Mouse (Mus musculus) intestine, embryonic 15.5 days (tissue): Measurements from ENCODE around the gene Erc2. TPM values are rescaled to one million over a fixed set of nuclear protein-coding genes. Genes with fewer than 3 reads are reported as not detected.

Experiments
- ATAC-seq: fragments of 200-750 bp; cut with Nextera tagmentation; 2 replicates; pipeline ENCODE4 v1.8.0; 2017; ENCODE audit warnings: moderate TSS enrichment, moderate library complexity
- H3K27ac ChIP-seq: fragments of 300-500 bp; sonication (generic); 2 replicates; pipeline ENCODE4 v1.5.1; 2015; ENCODE audit warnings: mild to moderate bottlenecking, inconsistent platforms
- H3K27me3 ChIP-seq: fragments of 300-500 bp; sonication (generic); replicated peaks from 2 replicates; pipeline ENCODE4 v1.6.1; 2015; ENCODE audit warnings: inconsistent platforms
- H3K36me3 ChIP-seq: fragments of 300-500 bp; sonication (generic); 2 replicates; pipeline ENCODE4 v1.6.1; 2015; ENCODE audit warnings: inconsistent platforms
- H3K4me1 ChIP-seq: fragments of 300-500 bp; sonication (generic); replicated peaks from 2 replicates; pipeline ENCODE4 v1.6.1; 2015; ENCODE audit warnings: inconsistent platforms
- H3K4me2 ChIP-seq: fragments of 300-500 bp; sonication (generic); replicated peaks from 2 replicates; pipeline ENCODE4 v1.6.1; 2015; ENCODE audit warnings: mild to moderate bottlenecking, inconsistent platforms
- H3K4me3 ChIP-seq: fragments of 300-500 bp; sonication (generic); replicated peaks from 2 replicates; pipeline ENCODE4 v1.5.1; 2015; ENCODE audit warnings: inconsistent platforms
- H3K9ac ChIP-seq: fragments of 300-500 bp; sonication (generic); 2 replicates; pipeline ENCODE4 v1.6.1; 2015; ENCODE audit warnings: inconsistent platforms
- H3K9me3 ChIP-seq: fragments of 300-500 bp; sonication (generic); 2 replicates; pipeline ENCODE4 v1.6.1; 2016; ENCODE audit warnings: inconsistent platforms
- WGBS: fragments of 180-500 bp; shearing (Covaris S2); methylation state at CpG from one replicate; pipeline ENCODE4 v1.1.7; 2015; 5-methylcytosine and 5-hydroxymethylcytosine counted together
- polyA plus RNA-seq: library from polyadenylated mRNA; unstranded; fragments of >200 nt; fragmentation: Nextera tagmentation; extraction: Ambion mirVana; gene quantifications from 2 replicates; pipeline ENCODE4 v1.2.1, GENCODE M21; 2015

Gene Erc2
- polyA plus RNA-seq, 1 experiment from 2014 or later, result 6.8 TPM

- no peaks in the 10 kb centered on the region for H3K4me1 ChIP-seq
- no peak for ATAC-seq
- H3K9ac ChIP-seq, result no peak overlapping the region
- no peak overlapping the region for H3K4me2 ChIP-seq
- 65% methylated on average over 8 of the region's 8 CpGs for WGBS
- H3K36me3 ChIP-seq, result no peaks in the 10 kb centered on the region
- no peak overlapping the region for H3K4me3 ChIP-seq
- no peaks in the 10 kb centered on the region for H3K27me3 ChIP-seq
- H3K9me3 ChIP-seq, result no peaks in the 10 kb centered on the region
- H3K27ac ChIP-seq, result no peak overlapping the region
These were observed 570.6 kb downstream of the Erc2 start for GRCm38 (mm10) chr14:28192711-28193364.

GRCm38 (mm10) chr14:28203874-28204273 lies 581.6 kb downstream of the Erc2 start:
- Histone ChIP-seq H3K9ac (no peak overlapping the region), H3K4me2 (no peak overlapping the region), H3K9me3 (no peaks in the 10 kb centered on the region), H3K27ac (no peak overlapping the region), H3K36me3 (no peaks in the 10 kb centered on the region), H3K4me1 (no peaks in the 10 kb centered on the region), H3K4me3 (no peak overlapping the region), H3K27me3 (no peaks in the 10 kb centered on the region)
- no peak for ATAC-seq
- WGBS, result 78% methylated on average over 4 of the region's 4 CpGs

- 97% methylated on average over 2 of the region's 2 CpGs for WGBS
- no peak for ATAC-seq
- Histone ChIP-seq H3K4me3 (no peak overlapping the region), H3K9me3 (no peaks in the 10 kb centered on the region), H3K36me3 (no peaks in the 10 kb centered on the region), H3K4me1 (no peaks in the 10 kb centered on the region), H3K4me2 (no peak overlapping the region), H3K27ac (no peak overlapping the region), H3K9ac (no peak overlapping the region), H3K27me3 (no peaks in the 10 kb centered on the region)
These were observed 584.1 kb downstream of the Erc2 start for GRCm38 (mm10) chr14:28206303-28206702.

GRCm38 (mm10) chr14:28225550-28225949 lies 603.3 kb downstream of the Erc2 start:
- no peaks in the 10 kb centered on the region for H3K4me1 ChIP-seq
- H3K36me3 ChIP-seq, result no peaks in the 10 kb centered on the region
- no peak overlapping the region for H3K9ac ChIP-seq
- no peaks in the 10 kb centered on the region for H3K9me3 ChIP-seq
- H3K4me3 ChIP-seq, result no peak overlapping the region
- WGBS, result 86% methylated on average over 6 of the region's 6 CpGs
- no peaks in the 10 kb centered on the region for H3K27me3 ChIP-seq
- no peak overlapping the region for H3K4me2 ChIP-seq
- no peak overlapping the region for H3K27ac ChIP-seq
- ATAC-seq, result no peak

- H3K4me1 ChIP-seq, result no peaks in the 10 kb centered on the region
- no peak overlapping the region for H3K27ac ChIP-seq
- H3K4me3 ChIP-seq, result no peak overlapping the region
- H3K9ac ChIP-seq, result no peak overlapping the region
- no peaks in the 10 kb centered on the region for H3K36me3 ChIP-seq
- no peak for ATAC-seq
- 80% methylated on average over 6 of the region's 6 CpGs for WGBS
- no peak overlapping the region for H3K4me2 ChIP-seq
- no peaks in the 10 kb centered on the region for H3K27me3 ChIP-seq
- H3K9me3 ChIP-seq, result no peaks in the 10 kb centered on the region
These were observed 608.3 kb downstream of the Erc2 start for GRCm38 (mm10) chr14:28230563-28230962.

GRCm38 (mm10) chr14:28231241-28231640 lies 609.0 kb downstream of the Erc2 start:
- no peak overlapping the region for H3K4me2 ChIP-seq
- WGBS, result 74% methylated on average over 2 of the region's 2 CpGs
- no peak for ATAC-seq
- no peak overlapping the region for H3K27ac ChIP-seq
- no peak overlapping the region for H3K4me3 ChIP-seq
- no peaks in the 10 kb centered on the region for H3K4me1 ChIP-seq
- no peaks in the 10 kb centered on the region for H3K9me3 ChIP-seq
- no peak overlapping the region for H3K9ac ChIP-seq
- H3K36me3 ChIP-seq, result no peaks in the 10 kb centered on the region
- H3K27me3 ChIP-seq, result no peaks in the 10 kb centered on the region

GRCm38 (mm10) chr14:28238336-28239048 lies 616.3 kb downstream of the Erc2 start:
- H3K27ac ChIP-seq, result no peak overlapping the region
- no peaks in the 10 kb centered on the region for H3K9me3 ChIP-seq
- H3K4me2 ChIP-seq, result no peak overlapping the region
- no peaks in the 10 kb centered on the region for H3K27me3 ChIP-seq
- H3K36me3 ChIP-seq, result no peaks in the 10 kb centered on the region
- 65% methylated on average over 9 of the region's 9 CpGs for WGBS
- ATAC-seq, result 0 out of 2 replicates have a peak, but pooled peaks have one; percentile 31
- H3K4me1 ChIP-seq, result no peaks in the 10 kb centered on the region
- no peak overlapping the region for H3K9ac ChIP-seq
- H3K4me3 ChIP-seq, result no peak overlapping the region

- no peak for ATAC-seq
- no peaks in the 10 kb centered on the region for H3K36me3 ChIP-seq
These were observed 617.9 kb downstream of the Erc2 start for GRCm38 (mm10) chr14:28240111-28240510.

GRCm38 (mm10) chr14:28242743-28243142 lies 620.5 kb downstream of the Erc2 start:
- Histone ChIP-seq H3K4me3 (no peak overlapping the region), H3K27ac (no peak overlapping the region), H3K4me2 (no peak overlapping the region), H3K27me3 (no peaks in the 10 kb centered on the region), H3K36me3 (no peaks in the 10 kb centered on the region), H3K4me1 (no peaks in the 10 kb centered on the region), H3K9me3 (no peaks in the 10 kb centered on the region), H3K9ac (no peak overlapping the region)
- WGBS, result 48% methylated on average over 3 of the region's 3 CpGs
- no peak for ATAC-seq

More at GRCm38 (mm10) chr14:28240111-28240510, 617.9 kb downstream of the Erc2 start:
- Histone ChIP-seq H3K4me1 (no peaks in the 10 kb centered on the region), H3K9me3 (no peaks in the 10 kb centered on the region), H3K9ac (no peak overlapping the region), H3K4me3 (no peak overlapping the region), H3K27ac (no peak overlapping the region), H3K27me3 (no peaks in the 10 kb centered on the region), H3K4me2 (no peak overlapping the region)
- 42% methylated on average over 3 of the region's 3 CpGs for WGBS

GRCm38 (mm10) chr14:28243474-28243873 lies 621.2 kb downstream of the Erc2 start:
- H3K4me1 ChIP-seq, result no peaks in the 10 kb centered on the region
- H3K4me2 ChIP-seq, result no peak overlapping the region
- H3K27me3 ChIP-seq, result no peaks in the 10 kb centered on the region
- no peak overlapping the region for H3K9ac ChIP-seq
- no peak overlapping the region for H3K27ac ChIP-seq
- WGBS, result 88% methylated on average over 4 of the region's 4 CpGs
- no peaks in the 10 kb centered on the region for H3K36me3 ChIP-seq
- ATAC-seq, result no peak
- H3K9me3 ChIP-seq, result no peaks in the 10 kb centered on the region
- no peak overlapping the region for H3K4me3 ChIP-seq

GRCm38 (mm10) chr14:28262706-28263105 lies 640.5 kb downstream of the Erc2 start:
- Histone ChIP-seq H3K4me1 (no peaks in the 10 kb centered on the region), H3K9me3 (no peaks in the 10 kb centered on the region), H3K4me2 (no peak overlapping the region), H3K27me3 (no peaks in the 10 kb centered on the region), H3K36me3 (no peaks in the 10 kb centered on the region), H3K4me3 (no peak overlapping the region), H3K27ac (no peak overlapping the region), H3K9ac (no peak overlapping the region)
- no peak for ATAC-seq
- WGBS, result 57% methylated on average over 4 of the region's 4 CpGs

GRCm38 (mm10) chr14:28267367-28267766 lies 645.1 kb downstream of the Erc2 start:
- no peaks in the 10 kb centered on the region for H3K36me3 ChIP-seq
- no peak overlapping the region for H3K4me3 ChIP-seq
- ATAC-seq, result no peak
- H3K4me2 ChIP-seq, result no peak overlapping the region
- no peak overlapping the region for H3K9ac ChIP-seq
- 53% methylated on average over 2 of the region's 2 CpGs for WGBS
- H3K27me3 ChIP-seq, result no peaks in the 10 kb centered on the region
- H3K9me3 ChIP-seq, result no peaks in the 10 kb centered on the region
- no peak overlapping the region for H3K27ac ChIP-seq
- no peaks in the 10 kb centered on the region for H3K4me1 ChIP-seq

GRCm38 (mm10) chr14:28271846-28272245 lies 649.6 kb downstream of the Erc2 start:
- Histone ChIP-seq H3K4me2 (no peak overlapping the region), H3K27ac (no peak overlapping the region), H3K27me3 (no peaks in the 10 kb centered on the region), H3K36me3 (no peaks in the 10 kb centered on the region), H3K9me3 (no peaks in the 10 kb centered on the region), H3K9ac (no peak overlapping the region), H3K4me3 (no peak overlapping the region), H3K4me1 (no peaks in the 10 kb centered on the region)
- WGBS, result 86% methylated on average over 8 of the region's 8 CpGs
- no peak for ATAC-seq
